Mouse (Mus musculus) myocyte (in vitro differentiated cells): ENCODE results near the gene Epb41l2.

Experiments
- MAX ChIP-seq: IDR thresholded peaks from one replicate; pipeline ENCODE4 v1.6.1; 2011; ENCODE audit warnings: low read depth, mild to moderate bottlenecking, control low read depth
- MYOG ChIP-seq, 3 experiments: IDR thresholded peaks; one replicate each; pipeline ENCODE4 v1.6.1; 2011; ENCODE audit warnings: control low read depth in 2 of 3, low read depth in 2 of 3, mild to moderate bottlenecking in 2 of 3; ENCODE audit not compliant: insufficient read length in 2 of 3, control insufficient read depth in 1 of 3, insufficient read depth in 1 of 3
- POLR2A ChIP-seq: IDR thresholded peaks from one replicate; pipeline ENCODE4 v1.6.1; 2011; ENCODE audit warnings: low read depth, mild to moderate bottlenecking, control low read depth, moderate library complexity; ENCODE audit not compliant: insufficient read length
- USF1 ChIP-seq: IDR thresholded peaks from one replicate; pipeline ENCODE4 v1.6.1; 2011; ENCODE audit warnings: low read depth, mild to moderate bottlenecking, control low read depth, moderate library complexity

DNA sequence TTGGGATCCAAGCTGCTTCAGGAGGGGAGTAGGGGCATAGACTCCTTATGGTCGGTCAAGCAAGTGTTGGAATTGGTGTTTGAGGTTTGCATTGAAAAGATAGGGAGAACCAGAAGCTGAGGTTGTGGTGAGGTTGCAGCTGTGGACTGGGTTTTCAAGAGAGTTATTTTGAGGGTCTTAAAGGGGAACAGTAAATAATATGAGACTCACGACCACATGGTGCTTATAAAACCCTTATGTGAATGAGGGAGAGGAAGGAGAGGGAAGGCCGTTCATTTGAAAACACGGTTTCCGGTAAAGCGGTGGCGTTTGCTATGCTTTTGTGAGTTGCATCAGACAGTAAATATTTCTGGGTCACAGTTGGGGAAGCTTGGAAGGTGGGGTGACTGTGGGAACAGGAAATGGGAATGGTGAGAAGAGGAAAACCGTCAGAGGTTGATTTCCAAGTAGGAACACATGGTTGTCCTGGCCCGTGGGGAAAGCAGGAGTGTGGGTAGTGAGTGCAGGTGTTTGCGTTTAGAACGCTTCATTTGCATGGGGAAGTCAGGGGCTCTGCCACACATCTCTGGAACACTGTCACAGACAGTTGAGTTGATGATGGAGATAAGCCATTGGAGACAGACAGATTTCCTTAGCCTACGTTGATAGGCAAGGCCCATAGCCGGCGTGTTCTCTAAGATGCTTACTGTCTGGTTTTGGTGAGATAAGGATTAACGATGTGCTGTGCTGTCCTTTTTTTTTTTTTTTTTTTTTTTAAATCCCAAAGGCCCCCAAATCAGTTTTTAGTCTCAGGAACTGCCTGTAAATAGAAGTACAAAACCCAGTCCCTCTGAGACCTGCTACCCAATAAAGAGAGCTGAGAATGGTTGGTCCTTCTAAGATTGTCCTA lies 44.5 kb downstream of the Epb41l2 start:
- no peak for TF ChIP-seq USF1
- TF ChIP-seq POLR2A: no peak
- no peak for TF ChIP-seq MAX
- no peak for TF ChIP-seq MYOG (IDR thresholded peaks at IDR 0.05; ENCODE audit: control insufficient read depth in 1 of 3, insufficient read depth in 1 of 3, insufficient read length in 2 of 3, low read depth in 2 of 3)
